In genomic region chr4:63738364-63738997, GRCm38 (mm10) we compare ENCODE assay signal across 21 mouse cellular contexts. TPM values are rescaled to one million over a fixed set of nuclear protein-coding genes. Genes with fewer than 3 reads are reported as not detected.
DNase-seq lines count a peak whose midpoint lies in the region; ATAC-seq and TF ChIP-seq lines count a peak whose summit lies in the region.
"Had no signal": no experiment of that assay in that cellular context is flagged by ENCODE, and none has a peak within 500 bp of the region (broad histone marks: within the 10 kb centered on the region; RNA-seq: fewer than 3 reads in every experiment).

No protein-coding gene starts in this region.

- H3K27me3 ChIP-seq in kidney, adult 2 months (replicated peaks; ENCODE audit: control insufficient read depth, insufficient read depth, low read length) = no peaks in the 10 kb centered on the region
- no peaks in the 10 kb centered on the region for H3K27me3 ChIP-seq in kidney, embryonic 15.5 days
- no peaks in the 10 kb centered on the region for H3K27me3 ChIP-seq in stomach, embryonic 15.5 days (replicated peaks)
- no peaks in the 10 kb centered on the region for H3K27me3 ChIP-seq in stomach, postnatal 0 days (ENCODE audit: control insufficient read depth, insufficient read depth, low read length)
- H3K27me3 ChIP-seq in thymus, adult 2 months (ENCODE audit: control insufficient read depth, insufficient read depth, low read length) = no peaks in the 10 kb centered on the region
- H3K27me3 ChIP-seq: forebrain, embryonic 12.5 days; lung, embryonic 15.5 days; midbrain, embryonic 15.5 days had no signal

- H3K36me3 ChIP-seq in kidney, adult 2 months (ENCODE audit: control insufficient read depth, insufficient read depth, low read length) = no peaks in the 10 kb centered on the region
- no peaks in the 10 kb centered on the region for H3K36me3 ChIP-seq in kidney, embryonic 15.5 days
- H3K36me3 ChIP-seq in stomach, embryonic 15.5 days = no peaks in the 10 kb centered on the region
- H3K36me3 ChIP-seq in stomach, postnatal 0 days (ENCODE audit: control insufficient read depth, insufficient read depth, low read length) = no peaks in the 10 kb centered on the region
- H3K36me3 ChIP-seq in thymus, adult 2 months (ENCODE audit: control insufficient read depth, insufficient read depth, low read length) = no peaks in the 10 kb centered on the region
- H3K36me3 ChIP-seq: forebrain, embryonic 12.5 days; heart, embryonic 15.5 days; lung, embryonic 15.5 days; midbrain, embryonic 15.5 days had no signal

- 18% methylated on average over 9 of the region's 9 CpGs for WGBS in kidney, adult 2 months
- WGBS in kidney, embryonic 15.5 days = 35% methylated on average over 9 of the region's 9 CpGs
- 60% methylated on average over 9 of the region's 9 CpGs for WGBS in stomach, embryonic 15.5 days
- 50% methylated on average over 9 of the region's 9 CpGs for WGBS in stomach, postnatal 0 days
- WGBS in thymus, adult 2 months = 80% methylated on average over 9 of the region's 9 CpGs

- no peak for TF ChIP-seq EP300 in stomach, postnatal 0 days (optimal IDR thresholded peaks at IDR 0.05)

- no peak overlapping the region for H3K4me3 ChIP-seq in kidney, adult 2 months (ENCODE audit: insufficient read depth, low read depth, low read length)
- H3K4me3 ChIP-seq in kidney, embryonic 15.5 days (replicated peaks) = no peak overlapping the region
- H3K4me3 ChIP-seq in stomach, embryonic 15.5 days (replicated peaks) = no peak overlapping the region
- H3K4me3 ChIP-seq in stomach, postnatal 0 days (ENCODE audit: low read depth, low read length) = no peak overlapping the region
- H3K4me3 ChIP-seq in thymus, adult 2 months (ENCODE audit: control insufficient read depth, insufficient read depth, low read length) = no peak overlapping the region
- H3K4me3 ChIP-seq: forebrain, embryonic 12.5 days; heart, adult 2 months; heart, embryonic 15.5 days; layer of hippocampus, adult 2 months; lung, embryonic 15.5 days; megakaryocyte, embryonic 14.5 days; midbrain, embryonic 15.5 days had no signal

- H3K27ac ChIP-seq in kidney, adult 2 months (ENCODE audit: insufficient read depth, low read depth, low read length) = peak overlapping the region; percentile 57; the same call in 1 of the 2 replicates
- H3K27ac ChIP-seq in kidney, embryonic 15.5 days = no peak overlapping the region
- no peak overlapping the region for H3K27ac ChIP-seq in stomach, embryonic 15.5 days
- H3K27ac ChIP-seq in stomach, postnatal 0 days (replicated peaks) = no peak overlapping the region
- H3K27ac ChIP-seq in thymus, adult 2 months (ENCODE audit: control insufficient read depth, insufficient read depth, low read length) = no peak overlapping the region
- H3K27ac ChIP-seq: forebrain, embryonic 12.5 days; heart, adult 2 months; heart, embryonic 15.5 days; layer of hippocampus, adult 2 months; lung, embryonic 15.5 days; midbrain, embryonic 15.5 days had no signal

- peaks cover 26% of the 10 kb centered on the region for H3K4me1 ChIP-seq in kidney, adult 2 months (ENCODE audit: control insufficient read depth, insufficient read depth, low read length)
- H3K4me1 ChIP-seq in kidney, embryonic 15.5 days = peaks cover 38% of the 10 kb centered on the region
- H3K4me1 ChIP-seq in stomach, embryonic 15.5 days = peaks cover 11% of the 10 kb centered on the region
- H3K4me1 ChIP-seq in stomach, postnatal 0 days (replicated peaks; ENCODE audit: control insufficient read depth, insufficient read depth) = no peaks in the 10 kb centered on the region; the same call in 1 of the 2 replicates
- H3K4me1 ChIP-seq in thymus, adult 2 months (replicated peaks; ENCODE audit: control insufficient read depth, insufficient read depth, low read length) = no peaks in the 10 kb centered on the region
- H3K4me1 ChIP-seq: megakaryocyte, embryonic 14.5 days; midbrain, embryonic 15.5 days had no signal

- H3K9me3 ChIP-seq in kidney, embryonic 15.5 days (replicated peaks) = no peaks in the 10 kb centered on the region
- no peaks in the 10 kb centered on the region for H3K9me3 ChIP-seq in stomach, embryonic 15.5 days
- H3K9me3 ChIP-seq in stomach, postnatal 0 days (ENCODE audit: control insufficient read depth, low read length) = no peaks in the 10 kb centered on the region
- H3K9me3 ChIP-seq: forebrain, embryonic 12.5 days; heart, embryonic 15.5 days; lung, embryonic 15.5 days; megakaryocyte, embryonic 14.5 days; midbrain, embryonic 15.5 days had no signal

- no peak for TF ChIP-seq POLR2A in kidney, adult 2 months (IDR thresholded peaks at IDR 0.05; ENCODE audit: low read depth, low read length)
- no peak for TF ChIP-seq POLR2A in thymus, adult 2 months (IDR thresholded peaks at IDR 0.05; ENCODE audit: control insufficient read depth, extremely low read depth, insufficient read depth, low read length, poor library complexity)

- ATAC-seq in kidney, embryonic 15.5 days (replicated peaks; ENCODE audit: low FRiP score) = no peak
- ATAC-seq in stomach, embryonic 15.5 days (ENCODE audit: insufficient read depth, low FRiP score, low read depth) = 0 out of 2 replicates have a peak, but pooled peaks have one; percentile 11
- ATAC-seq in stomach, postnatal 0 days (ENCODE audit: low FRiP score, low TSS enrichment) = no peak
- ATAC-seq: midbrain, embryonic 15.5 days had no signal

- no peak for TF ChIP-seq CTCF in kidney, adult 2 months (conservative IDR thresholded peaks at IDR 0.05; ENCODE audit: insufficient read depth, insufficient read length, low read depth, low read length)
- TF ChIP-seq CTCF in stomach, postnatal 0 days (IDR thresholded peaks at IDR 0.05; ENCODE audit: low read depth) = no peak
- no peak for TF ChIP-seq CTCF in thymus, adult 2 months (IDR thresholded peaks at IDR 0.05; ENCODE audit: borderline replicate concordance, control insufficient read depth, extremely low read depth, insufficient read depth, low read length, poor library complexity)

- H3K4me2 ChIP-seq in kidney, embryonic 15.5 days = no peak overlapping the region
- no peak overlapping the region for H3K4me2 ChIP-seq in stomach, embryonic 15.5 days
- no peak overlapping the region for H3K4me2 ChIP-seq in stomach, postnatal 0 days (replicated peaks; ENCODE audit: low read depth)
- H3K4me2 ChIP-seq: forebrain, embryonic 12.5 days; heart, embryonic 15.5 days; lung, embryonic 15.5 days; midbrain, embryonic 15.5 days had no signal

- DNase-seq in kidney, adult 2 months = peak; percentile 78
- DNase-seq in stomach, postnatal 0 days (ENCODE audit: low spot score) = no peak
- peak; percentile 53 to 54 for DNase-seq in kidney, adult 8-10 months
- no peak for DNase-seq in thymus, adult 2 months
- DNase-seq in embryo, embryonic 10.5 days (ENCODE audit: low spot score) = no peak
- DNase-seq: adrenal gland, adult 2 months; cerebellum, adult 2 months; cerebellum, postnatal 36 days; heart, adult 2 months; left cerebral cortex, postnatal 4 days; liver; retina, postnatal 1 day; thymus, postnatal 25 days had no signal

- no peak overlapping the region for H3K9ac ChIP-seq in kidney, embryonic 15.5 days
- no peak overlapping the region for H3K9ac ChIP-seq in stomach, embryonic 15.5 days
- no peak overlapping the region for H3K9ac ChIP-seq in stomach, postnatal 0 days (ENCODE audit: low read length)
- H3K9ac ChIP-seq: forebrain, embryonic 12.5 days; heart, embryonic 15.5 days; lung, embryonic 15.5 days; midbrain, embryonic 15.5 days had no signal

RNA-seq across cellular contexts. Expression of gene Tnfsf15, which starts 6.4 kb away (rescaled TPM):
- polyA plus RNA-seq in kidney, adult 2 months (2012; rRNA removed) = 0.55 and 0.96 TPM in 2 replicates
- 0.80 and 0.92 TPM in 2 replicates for polyA plus RNA-seq in kidney, embryonic 15.5 days (2015; fragmentation: Nextera tagmentation; extraction: Ambion mirVana)
- polyA plus RNA-seq in stomach, embryonic 15.5 days (2015; fragmentation: Nextera tagmentation; extraction: Ambion mirVana) = 0.05 and 0.10 TPM in 2 replicates
- polyA plus RNA-seq in stomach, postnatal 0 days (2015; fragmentation: Nextera tagmentation; extraction: Ambion mirVana) = 0.04 and 0.18 TPM in 2 replicates
- 0.24 and 0.27 TPM in 2 replicates for polyA plus RNA-seq in thymus, adult 2 months (2012; rRNA removed)
- polyA plus RNA-seq: adrenal gland, adult 2 months; forebrain, embryonic 12.5 days; heart, adult 2 months; midbrain, embryonic 15.5 days had no signal

Comparison
In these comparisons a context has a peak if more than half of its experiments do, and no peak if none do; other contexts are left out.
1. DNase-seq: peak in kidney, adult 2 months (single experiment) and kidney, adult 8-10 months (2 of 2); none in stomach, postnatal 0 days (single experiment), thymus, adult 2 months (single experiment) and embryo, embryonic 10.5 days (single experiment).